Mouse (Mus musculus): ENCODE results near the gene Tgfbr3. TPM values are rescaled to one million over a fixed set of nuclear protein-coding genes. Genes with fewer than 3 reads are reported as not detected.

Gene Tgfbr3
- polyA plus RNA-seq, 1 experiment from 2014 or later = 23.8 TPM

GRCm38 (mm10) chr5:107162319-107162718, 127.1 kb downstream of the Tgfbr3 start:
- H3K27me3 ChIP-seq (ENCODE audit: insufficient read depth, low read length) = no peaks in the 10 kb centered on the region
- H3K36me3 ChIP-seq (ENCODE audit: insufficient read depth) = no peaks in the 10 kb centered on the region
- H3K9me3 ChIP-seq (ENCODE audit: low read depth, low read length) = no peaks in the 10 kb centered on the region
- 67% methylated on average over 4 of the region's 4 CpGs for WGBS
- DNase-seq (no peak), ATAC-seq (ENCODE audit: insufficient read depth) (no peak)
- H3K9ac ChIP-seq = no peak overlapping the region
- H3K4me1 ChIP-seq (ENCODE audit: insufficient read depth) = peaks cover 20% of the 10 kb centered on the region
- TF ChIP-seq CTCF (IDR thresholded peaks at IDR 0.05; ENCODE audit: low read depth) = no peak
- no peak overlapping the region for H3K4me3 ChIP-seq (ENCODE audit: low read depth, low read length)
- no peak overlapping the region for H3K4me2 ChIP-seq
- no peak overlapping the region for H3K27ac ChIP-seq (ENCODE audit: low read depth)

GRCm38 (mm10) chr5:107159914-107160890, 129.2 kb downstream of the Tgfbr3 start:
- H3K27me3 ChIP-seq (ENCODE audit: insufficient read depth, low read length) = no peaks in the 10 kb centered on the region
- 66% methylated on average over 8 of the region's 8 CpGs for WGBS
- H3K4me1 ChIP-seq (ENCODE audit: insufficient read depth) = peaks cover 16% of the 10 kb centered on the region
- no peaks in the 10 kb centered on the region for H3K36me3 ChIP-seq (ENCODE audit: insufficient read depth)
- no peak overlapping the region for H3K9ac ChIP-seq
- DNase-seq (no peak), ATAC-seq (ENCODE audit: insufficient read depth) (no peak)
- H3K4me2 ChIP-seq = no peak overlapping the region
- no peak overlapping the region for H3K27ac ChIP-seq (ENCODE audit: low read depth)
- no peak overlapping the region for H3K4me3 ChIP-seq (ENCODE audit: low read depth, low read length)
- no peaks in the 10 kb centered on the region for H3K9me3 ChIP-seq (ENCODE audit: low read depth, low read length)
- TF ChIP-seq CTCF (IDR thresholded peaks at IDR 0.05; ENCODE audit: low read depth) = no peak

- peaks cover 5% of the 10 kb centered on the region for H3K36me3 ChIP-seq (ENCODE audit: insufficient read depth)
- H3K27me3 ChIP-seq (ENCODE audit: insufficient read depth, low read length) = no peaks in the 10 kb centered on the region
- peaks cover 16% of the 10 kb centered on the region for H3K4me1 ChIP-seq (ENCODE audit: insufficient read depth)
- no peak overlapping the region for H3K27ac ChIP-seq (ENCODE audit: low read depth)
- no peak overlapping the region for H3K4me2 ChIP-seq
- no peak overlapping the region for H3K9ac ChIP-seq
- no peak for TF ChIP-seq CTCF (IDR thresholded peaks at IDR 0.05; ENCODE audit: low read depth)
- 84% methylated on average over 7 of the region's 7 CpGs for WGBS
- H3K4me3 ChIP-seq (ENCODE audit: low read depth, low read length) = no peak overlapping the region
- H3K9me3 ChIP-seq (ENCODE audit: low read depth, low read length) = no peaks in the 10 kb centered on the region
- no peak for DNase-seq
- ATAC-seq (ENCODE audit: insufficient read depth) = no peak
Observed at GRCm38 (mm10) chr5:107158531-107159178, 130.8 kb downstream of the Tgfbr3 start.

GRCm38 (mm10) chr5:107157384-107157783, 132.0 kb downstream of the Tgfbr3 start:
- WGBS = 33% methylated on average over 9 of the region's 9 CpGs
- no peak for TF ChIP-seq CTCF (IDR thresholded peaks at IDR 0.05; ENCODE audit: low read depth)

GRCm38 (mm10) chr5:107156096-107156495, 133.3 kb downstream of the Tgfbr3 start:
- Histone ChIP-seq H3K36me3 (ENCODE audit: insufficient read depth) (peaks cover 11% of the 10 kb centered on the region), H3K27me3 (ENCODE audit: insufficient read depth, low read length) (no peaks in the 10 kb centered on the region), H3K9me3 (ENCODE audit: low read depth, low read length) (no peaks in the 10 kb centered on the region), H3K9ac (no peak overlapping the region), H3K27ac (ENCODE audit: low read depth) (no peak overlapping the region), H3K4me1 (ENCODE audit: insufficient read depth) (peaks cover 28% of the 10 kb centered on the region), H3K4me3 (ENCODE audit: low read depth, low read length) (no peak overlapping the region), H3K4me2 (no peak overlapping the region)
- no peak for DNase-seq
- TF ChIP-seq CTCF (IDR thresholded peaks at IDR 0.05; ENCODE audit: low read depth) = no peak
- ATAC-seq (ENCODE audit: insufficient read depth) = no peak
- 86% methylated on average over 3 of the region's 3 CpGs for WGBS

More at GRCm38 (mm10) chr5:107157384-107157783, 132.0 kb downstream of the Tgfbr3 start:
- Histone ChIP-seq H3K9ac (no peak overlapping the region), H3K4me3 (ENCODE audit: low read depth, low read length) (no peak overlapping the region), H3K4me2 (no peak overlapping the region), H3K36me3 (ENCODE audit: insufficient read depth) (peaks cover 11% of the 10 kb centered on the region), H3K27me3 (ENCODE audit: insufficient read depth, low read length) (no peaks in the 10 kb centered on the region), H3K9me3 (ENCODE audit: low read depth, low read length) (no peaks in the 10 kb centered on the region), H3K27ac (ENCODE audit: low read depth) (no peak overlapping the region), H3K4me1 (ENCODE audit: insufficient read depth) (peaks cover 16% of the 10 kb centered on the region)
- ATAC-seq (ENCODE audit: insufficient read depth) (peak; percentile 80), DNase-seq (peak; percentile 66)

GRCm38 (mm10) chr5:107152989-107153388, 136.4 kb downstream of the Tgfbr3 start:
- H3K27ac ChIP-seq (ENCODE audit: low read depth) = no peak overlapping the region
- H3K4me1 ChIP-seq (ENCODE audit: insufficient read depth) = peaks cover 28% of the 10 kb centered on the region
- no peak for TF ChIP-seq CTCF (IDR thresholded peaks at IDR 0.05; ENCODE audit: low read depth)
- no peak overlapping the region for H3K9ac ChIP-seq
- no peak for ATAC-seq (ENCODE audit: insufficient read depth)
- H3K9me3 ChIP-seq (ENCODE audit: low read depth, low read length) = no peaks in the 10 kb centered on the region
- H3K36me3 ChIP-seq (ENCODE audit: insufficient read depth) = peaks cover 11% of the 10 kb centered on the region
- H3K4me3 ChIP-seq (ENCODE audit: low read depth, low read length) = no peak overlapping the region
- WGBS = 55% methylated on average over 4 of the region's 4 CpGs
- no peak for DNase-seq
- no peak overlapping the region for H3K4me2 ChIP-seq
- no peaks in the 10 kb centered on the region for H3K27me3 ChIP-seq (ENCODE audit: insufficient read depth, low read length)

- peak overlapping the region; percentile 3; the same call in 1 of the 2 replicates for H3K9ac ChIP-seq
- H3K36me3 ChIP-seq (ENCODE audit: insufficient read depth) = peaks cover 11% of the 10 kb centered on the region
- no peaks in the 10 kb centered on the region for H3K27me3 ChIP-seq (ENCODE audit: insufficient read depth, low read length)
- peaks cover 18% of the 10 kb centered on the region for H3K4me1 ChIP-seq (ENCODE audit: insufficient read depth)
- peak; percentile 53 for DNase-seq
- no peak for TF ChIP-seq CTCF (IDR thresholded peaks at IDR 0.05; ENCODE audit: low read depth)
- peak overlapping the region; percentile 49; the same call in 1 of the 2 replicates for H3K27ac ChIP-seq (ENCODE audit: low read depth)
- H3K4me2 ChIP-seq = no peak overlapping the region
- peak; percentile 28; the same call in 1 of the 2 replicates for ATAC-seq (ENCODE audit: insufficient read depth)
- no peaks in the 10 kb centered on the region for H3K9me3 ChIP-seq (ENCODE audit: low read depth, low read length)
- 43% methylated on average over 3 of the region's 3 CpGs for WGBS
- H3K4me3 ChIP-seq (ENCODE audit: low read depth, low read length) = no peak overlapping the region
Observed at GRCm38 (mm10) chr5:107151320-107151719, 138.1 kb downstream of the Tgfbr3 start.

Data from lung, embryonic 14.5 days (tissue).